Mouse (Mus musculus) erythroblast, embryonic 14.5 days (primary cell): ENCODE data around the gene Pdzd8.

ENCODE experiments used
- GATA1 ChIP-seq: IDR thresholded peaks from 2 replicates; pipeline ENCODE4 v1.6.1; 2012; ENCODE audit warnings: low read length, inconsistent platforms, mixed read lengths
- TAL1 ChIP-seq: IDR thresholded peaks from 3 replicates; pipeline ENCODE4 v1.6.1; 2012; ENCODE audit warnings: low read length, inconsistent platforms, mixed read lengths

- TF ChIP-seq GATA1: no peak
- TF ChIP-seq TAL1: no peak
These were observed 18.1 kb upstream of the Pdzd8 start for GRCm38 (mm10) chr19:59363666-59364065.
